Mouse (Mus musculus) limb, embryonic 12.5 days (tissue): ENCODE data around the gene Wfs1. TPM values are rescaled to one million over a fixed set of nuclear protein-coding genes. Genes with fewer than 3 reads are reported as not detected.

Source experiments
- ATAC-seq: fragments of 200-750 bp; cut with Nextera tagmentation; 2 replicates; pipeline ENCODE4 v1.8.0; 2017; ENCODE audit warnings: low read depth, moderate TSS enrichment; ENCODE audit not compliant: insufficient number of reproducible peaks, insufficient read depth, low FRiP score, low TSS enrichment
- H3K27ac ChIP-seq: fragments of 300-500 bp; sonication (generic); 2 replicates; pipeline ENCODE4 v1.5.1; 2016; ENCODE audit warnings: mild to moderate bottlenecking, moderate library complexity
- H3K27me3 ChIP-seq: fragments of 300-500 bp; sonication (generic); 2 replicates; pipeline ENCODE4 v1.6.1; 2016; ENCODE audit warnings: mild to moderate bottlenecking, moderate library complexity
- H3K36me3 ChIP-seq: fragments of 300-500 bp; sonication (generic); 2 replicates; pipeline ENCODE4 v1.6.1; 2016; ENCODE audit warnings: mild to moderate bottlenecking, moderate library complexity
- H3K4me1 ChIP-seq: fragments of 300-500 bp; sonication (generic); replicated peaks from 2 replicates; pipeline ENCODE4 v1.6.1; 2016
- H3K4me2 ChIP-seq: fragments of 300-500 bp; sonication (generic); 2 replicates; pipeline ENCODE4 v1.6.1; 2016; ENCODE audit warnings: mild to moderate bottlenecking, moderate library complexity
- H3K4me3 ChIP-seq: fragments of 300-500 bp; sonication (generic); replicated peaks from 2 replicates; pipeline ENCODE4 v1.5.1; 2016; ENCODE audit warnings: mild to moderate bottlenecking
- H3K9ac ChIP-seq: fragments of 300-500 bp; sonication (generic); replicated peaks from 2 replicates; pipeline ENCODE4 v1.6.1; 2016; ENCODE audit warnings: mild to moderate bottlenecking, moderate library complexity
- H3K9me3 ChIP-seq: fragments of 300-500 bp; sonication (generic); 2 replicates; pipeline ENCODE4 v1.6.1; 2016; ENCODE audit warnings: mild to moderate bottlenecking, moderate library complexity
- WGBS: fragments of 180-500 bp; shearing (Covaris S2); methylation state at CpG from one replicate; pipeline ENCODE4 v1.1.7; 2016; 5-methylcytosine and 5-hydroxymethylcytosine counted together
- polyA plus RNA-seq: library from polyadenylated mRNA; unstranded; fragments of >200 nt; fragmentation: Nextera tagmentation; extraction: Ambion mirVana; gene quantifications from 2 replicates; pipeline ENCODE4 v1.2.1, GENCODE M21; 2016

Gene Wfs1
- polyA plus RNA-seq, 1 experiment from 2014 or later: 7.5 TPM

DNA sequence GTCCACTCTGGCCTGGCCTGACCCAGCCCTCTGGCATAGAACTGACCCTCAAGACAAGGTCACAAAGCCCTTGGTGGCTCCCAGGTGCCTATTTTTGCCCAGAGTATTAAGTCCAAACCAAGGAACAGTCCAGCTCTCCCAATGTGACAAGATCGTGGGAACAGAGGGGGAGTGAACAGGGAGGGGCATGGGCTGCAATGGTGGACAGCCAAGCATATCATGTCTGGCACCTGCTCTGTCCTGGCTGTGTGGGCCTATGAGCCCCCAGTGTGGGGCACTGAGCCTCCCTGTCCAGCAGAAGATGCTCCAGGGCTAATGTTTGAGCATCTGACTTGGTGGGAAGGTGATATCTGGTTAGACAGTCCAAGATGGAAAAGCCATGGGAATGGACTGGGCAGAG is 2.4 kb downstream of the Wfs1 start:
- Histone ChIP-seq H3K9ac (no peak overlapping the region), H3K27me3 (peaks cover 3% of the 10 kb centered on the region; the same call in 1 of the 2 replicates), H3K27ac (no peak overlapping the region), H3K4me1 (peaks cover 15% of the 10 kb centered on the region), H3K4me2 (no peak overlapping the region), H3K9me3 (no peaks in the 10 kb centered on the region), H3K36me3 (no peaks in the 10 kb centered on the region), H3K4me3 (no peak overlapping the region)
- ATAC-seq: no peak
- WGBS: 78% methylated on average over 1 of the region's 1 CpGs

DNA sequence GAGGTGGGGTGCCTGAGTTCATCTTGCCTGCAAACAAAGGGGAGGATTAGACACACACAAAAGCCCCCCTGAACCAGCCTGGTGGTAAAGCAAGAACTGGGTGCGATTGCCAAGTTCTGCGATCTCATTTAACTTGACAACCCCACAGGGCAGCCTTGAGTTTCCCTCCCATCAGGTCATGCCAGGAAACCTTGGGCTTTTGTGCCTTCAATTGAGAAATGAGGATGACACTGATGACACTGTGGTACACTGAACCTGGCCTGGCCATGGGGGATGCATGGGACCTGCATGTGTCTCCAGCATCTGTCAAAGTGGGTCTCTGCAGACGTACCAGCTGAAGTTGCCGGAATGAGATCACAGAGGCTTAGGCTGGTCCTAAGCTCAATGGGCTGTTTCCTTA is 6.7 kb downstream of the Wfs1 start:
- no peak overlapping the region for H3K27ac ChIP-seq
- peaks cover 15% of the 10 kb centered on the region; the same call in 1 of the 2 replicates for H3K36me3 ChIP-seq
- H3K9ac ChIP-seq: no peak overlapping the region
- no peak overlapping the region for H3K4me2 ChIP-seq
- no peaks in the 10 kb centered on the region for H3K9me3 ChIP-seq
- no peaks in the 10 kb centered on the region; the same call in 1 of the 2 replicates for H3K27me3 ChIP-seq
- no peak overlapping the region for H3K4me3 ChIP-seq
- no peaks in the 10 kb centered on the region for H3K4me1 ChIP-seq
- WGBS: 92% methylated on average over 4 of the region's 4 CpGs
- ATAC-seq: no peak

DNA sequence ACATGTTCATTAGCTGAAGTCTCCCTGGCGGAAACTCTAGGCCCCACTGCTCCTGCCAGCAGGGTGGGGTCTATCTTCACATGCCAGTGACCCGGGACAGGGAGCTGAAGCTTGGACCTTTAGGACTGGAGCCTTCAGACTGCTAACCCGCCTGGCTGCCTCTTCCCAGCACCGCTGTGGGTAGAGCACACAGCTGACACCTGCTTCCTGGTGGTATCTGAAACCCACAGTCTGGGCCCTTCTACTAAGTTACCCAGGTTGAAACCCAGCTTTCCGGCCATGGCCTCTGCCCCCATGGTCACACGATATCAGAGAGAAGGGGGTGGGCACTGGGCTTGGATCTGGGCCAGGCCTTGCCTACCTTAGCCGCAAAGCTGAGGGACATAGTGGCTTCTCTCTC is 9.4 kb downstream of the Wfs1 start:
- Histone ChIP-seq H3K27ac (no peak overlapping the region), H3K4me1 (no peaks in the 10 kb centered on the region), H3K9ac (no peak overlapping the region), H3K4me2 (no peak overlapping the region), H3K9me3 (no peaks in the 10 kb centered on the region), H3K27me3 (no peaks in the 10 kb centered on the region; the same call in 1 of the 2 replicates), H3K4me3 (no peak overlapping the region), H3K36me3 (peaks cover 23% of the 10 kb centered on the region; the same call in 1 of the 2 replicates)
- WGBS: 80% methylated on average over 7 of the region's 7 CpGs
- ATAC-seq: no peak

DNA sequence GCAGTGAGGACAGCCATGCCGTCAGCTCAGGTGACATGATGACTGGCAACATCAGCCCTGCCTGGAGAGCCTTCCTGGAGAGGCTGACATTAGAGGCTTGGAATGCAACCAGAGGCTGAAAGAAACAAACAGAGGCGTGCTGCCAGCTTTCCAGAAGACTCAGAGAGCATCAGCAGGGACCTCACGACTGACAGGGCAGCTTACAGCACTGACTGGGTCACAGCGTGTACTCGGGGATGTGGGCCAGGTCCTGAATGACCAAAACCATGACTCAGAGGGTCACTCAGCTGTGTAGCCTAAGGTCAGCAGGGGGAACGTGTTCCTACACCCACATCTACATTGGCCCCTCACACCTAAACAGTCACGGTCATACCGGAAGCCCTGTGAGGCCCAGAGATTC is 10.0 kb downstream of the Wfs1 start:
- Histone ChIP-seq H3K27me3 (no peaks in the 10 kb centered on the region; the same call in 1 of the 2 replicates), H3K9ac (no peak overlapping the region), H3K4me3 (no peak overlapping the region), H3K4me1 (no peaks in the 10 kb centered on the region), H3K27ac (no peak overlapping the region), H3K9me3 (no peaks in the 10 kb centered on the region), H3K4me2 (no peak overlapping the region), H3K36me3 (peaks cover 23% of the 10 kb centered on the region)
- no peak for ATAC-seq
- 82% methylated on average over 8 of the region's 8 CpGs for WGBS

DNA sequence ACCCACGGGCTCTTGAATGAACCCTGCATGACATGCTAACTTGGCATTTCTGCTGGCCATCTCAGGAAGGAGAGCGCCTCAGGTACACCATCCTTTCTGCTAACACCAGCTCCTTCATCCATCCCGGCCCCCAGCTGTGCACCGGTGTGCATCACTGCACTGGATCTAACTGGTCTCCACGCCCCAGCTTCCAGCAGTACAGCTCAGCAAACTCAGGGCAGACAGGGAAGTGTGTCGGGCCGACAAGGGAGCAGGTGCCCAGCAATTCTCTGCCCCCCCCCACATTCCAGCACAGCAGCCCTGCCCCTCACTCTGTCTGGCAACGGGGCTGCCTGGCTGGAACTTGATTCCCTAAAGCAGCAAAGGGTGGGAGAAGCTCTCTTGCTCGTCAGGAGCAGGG is 11.2 kb downstream of the Wfs1 start:
- Histone ChIP-seq H3K9me3 (no peaks in the 10 kb centered on the region), H3K4me1 (no peaks in the 10 kb centered on the region), H3K27me3 (no peaks in the 10 kb centered on the region; the same call in 1 of the 2 replicates), H3K36me3 (peaks cover 34% of the 10 kb centered on the region), H3K4me3 (no peak overlapping the region), H3K27ac (no peak overlapping the region), H3K9ac (no peak overlapping the region), H3K4me2 (no peak overlapping the region)
- WGBS: 66% methylated on average over 9 of the region's 9 CpGs
- ATAC-seq: no peak

DNA sequence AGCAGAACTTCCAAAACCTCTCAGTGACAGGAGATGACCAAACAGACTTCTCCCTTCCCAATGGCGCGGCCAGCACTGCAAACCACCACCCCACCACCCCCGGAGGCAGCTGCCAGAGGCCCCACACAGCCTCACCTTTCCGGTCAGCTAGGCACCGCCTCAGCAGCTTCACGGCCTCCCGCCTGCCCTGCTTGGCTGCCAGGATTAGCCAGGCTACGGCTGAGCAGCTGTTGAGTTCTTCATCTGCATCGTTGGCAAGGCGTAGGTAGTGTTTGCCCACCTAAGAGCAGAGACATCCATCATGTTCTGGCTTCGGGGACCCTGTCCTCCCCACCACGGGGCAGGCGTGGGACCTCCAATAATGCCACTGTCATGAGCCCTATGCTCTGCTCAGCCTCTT is 13.7 kb downstream of the Wfs1 start:
- no peak for ATAC-seq
- Histone ChIP-seq H3K36me3 (peaks cover 41% of the 10 kb centered on the region), H3K4me2 (no peak overlapping the region), H3K4me1 (no peaks in the 10 kb centered on the region), H3K4me3 (no peak overlapping the region), H3K27ac (no peak overlapping the region), H3K9ac (no peak overlapping the region), H3K27me3 (no peaks in the 10 kb centered on the region; the same call in 1 of the 2 replicates), H3K9me3 (no peaks in the 10 kb centered on the region)
- 87% methylated on average over 13 of the region's 13 CpGs for WGBS

DNA sequence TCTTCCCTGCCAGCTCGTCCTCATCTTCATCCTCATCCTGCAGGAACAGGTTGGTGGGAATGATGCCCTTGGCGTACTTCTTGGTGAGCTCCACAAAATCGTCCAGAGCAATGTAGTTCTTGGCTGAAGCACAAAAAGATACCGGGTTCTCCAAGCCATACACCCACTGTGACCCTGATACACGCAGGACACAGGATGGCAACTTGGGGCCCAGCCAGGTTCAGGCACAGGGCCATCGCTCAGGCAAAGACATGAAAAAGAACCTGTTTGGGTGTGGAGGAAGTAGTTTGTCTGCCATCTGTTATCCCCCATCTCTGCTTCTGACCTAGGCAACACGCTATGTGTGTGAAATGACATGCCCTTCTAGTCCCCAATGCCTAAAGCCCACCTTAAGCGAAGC is 17.4 kb downstream of the Wfs1 start:
- no peak for ATAC-seq
- H3K4me3 ChIP-seq: no peak overlapping the region
- no peaks in the 10 kb centered on the region for H3K27me3 ChIP-seq
- H3K4me1 ChIP-seq: no peaks in the 10 kb centered on the region
- H3K9ac ChIP-seq: no peak overlapping the region
- H3K4me2 ChIP-seq: no peak overlapping the region
- no peaks in the 10 kb centered on the region for H3K9me3 ChIP-seq
- 81% methylated on average over 8 of the region's 8 CpGs for WGBS
- H3K27ac ChIP-seq: no peak overlapping the region
- H3K36me3 ChIP-seq: peaks cover 68% of the 10 kb centered on the region

DNA sequence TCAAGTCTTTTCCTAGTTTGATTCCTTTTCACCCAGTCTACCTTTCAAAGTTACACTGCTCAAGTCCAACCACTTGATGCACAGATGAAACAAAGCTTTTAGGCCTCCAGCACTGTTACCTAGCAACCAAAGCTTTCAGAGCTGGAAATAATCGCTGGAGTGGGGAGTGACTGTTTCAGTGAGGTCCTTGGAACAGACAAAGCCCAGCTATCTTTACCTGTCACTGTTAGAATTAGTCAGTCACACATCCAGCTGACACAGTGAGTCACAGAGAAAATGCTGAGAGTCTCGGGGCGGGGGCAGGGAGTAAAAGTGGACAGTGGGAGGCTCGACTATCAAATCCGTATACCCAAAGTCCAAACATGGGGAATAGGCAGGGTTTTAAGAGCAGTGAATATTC is 28.5 kb downstream of the Wfs1 start:
- ATAC-seq: no peak
- H3K9ac ChIP-seq: no peak overlapping the region

DNA sequence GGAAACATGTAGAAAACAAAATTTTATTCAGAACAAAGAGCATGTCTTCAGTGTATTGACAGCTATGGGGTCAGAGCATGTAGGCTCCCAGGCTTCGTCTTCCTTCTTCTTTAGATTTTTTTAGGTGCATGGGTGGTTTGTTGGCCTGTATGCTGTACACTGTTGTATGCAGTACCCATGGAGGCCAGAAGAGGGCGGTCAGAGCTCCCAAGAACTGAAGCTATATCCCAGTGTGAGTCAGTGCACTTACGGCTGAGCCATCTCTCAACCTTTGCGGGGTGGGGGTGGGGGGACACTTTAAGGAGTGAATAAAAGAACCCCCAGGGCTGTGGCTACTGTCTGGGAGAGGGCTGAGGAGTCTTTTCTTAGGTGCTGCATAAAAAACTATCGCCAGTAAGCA is 30.2 kb downstream of the Wfs1 start:
- no peak overlapping the region for H3K9ac ChIP-seq
- no peaks in the 10 kb centered on the region for H3K36me3 ChIP-seq
- no peak overlapping the region for H3K27ac ChIP-seq
- H3K4me1 ChIP-seq: no peaks in the 10 kb centered on the region
- no peak for ATAC-seq
- WGBS: 40% methylated on average over 5 of the region's 5 CpGs
- no peak overlapping the region for H3K4me3 ChIP-seq
- H3K4me2 ChIP-seq: no peak overlapping the region
- no peaks in the 10 kb centered on the region for H3K9me3 ChIP-seq
- no peaks in the 10 kb centered on the region for H3K27me3 ChIP-seq

More for the DNA sequence above, 28.5 kb downstream of the Wfs1 start:
- H3K4me2 ChIP-seq: no peak overlapping the region
- WGBS: 64% methylated on average over 5 of the region's 5 CpGs
- H3K27ac ChIP-seq: no peak overlapping the region
- H3K9me3 ChIP-seq: no peaks in the 10 kb centered on the region
- no peak overlapping the region for H3K4me3 ChIP-seq
- H3K27me3 ChIP-seq: no peaks in the 10 kb centered on the region
- H3K36me3 ChIP-seq: peaks cover 2% of the 10 kb centered on the region; the same call in 1 of the 2 replicates
- no peaks in the 10 kb centered on the region for H3K4me1 ChIP-seq

DNA sequence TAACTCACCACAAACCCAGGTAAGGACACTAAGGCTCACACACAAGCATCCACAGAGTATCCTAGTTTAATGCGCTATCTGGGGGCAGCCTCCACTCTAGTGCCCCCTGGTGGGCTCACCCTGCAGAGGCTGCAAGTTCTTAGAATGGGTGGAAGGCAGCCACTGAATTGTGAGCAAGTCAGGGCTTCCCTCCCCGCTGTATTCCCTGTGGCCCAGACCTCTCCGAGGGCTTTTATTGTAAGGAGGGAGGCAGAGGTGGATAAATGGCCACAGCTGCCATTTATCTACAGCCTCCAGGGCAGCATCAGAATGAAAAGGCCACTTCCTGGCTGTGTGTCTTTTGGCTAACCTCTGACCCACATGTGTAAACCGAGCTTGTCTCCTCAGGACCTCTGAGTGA is 33.6 kb downstream of the Wfs1 start:
- ATAC-seq: no peak
- WGBS: 22% methylated on average over 4 of the region's 4 CpGs
- H3K9me3 ChIP-seq: no peaks in the 10 kb centered on the region

DNA sequence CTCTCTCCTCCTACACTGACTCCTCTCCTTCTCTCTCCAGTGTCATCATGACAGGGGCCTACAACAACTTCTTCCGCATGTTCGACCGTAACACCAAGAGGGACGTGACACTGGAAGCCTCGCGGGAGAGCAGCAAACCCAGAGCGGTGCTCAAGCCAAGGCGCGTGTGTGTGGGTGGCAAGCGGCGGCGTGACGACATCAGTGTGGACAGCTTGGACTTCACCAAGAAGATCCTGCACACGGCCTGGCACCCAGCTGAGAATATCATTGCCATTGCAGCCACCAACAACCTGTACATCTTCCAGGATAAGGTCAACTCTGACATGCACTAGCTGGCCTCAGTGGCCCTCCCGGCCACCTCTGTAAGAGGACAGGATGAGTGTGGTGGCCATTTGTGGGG is 36.7 kb downstream of the Wfs1 start:
- Histone ChIP-seq H3K9me3 (no peaks in the 10 kb centered on the region), H3K27ac (no peak overlapping the region), H3K4me2 (no peak overlapping the region), H3K27me3 (peaks cover 5% of the 10 kb centered on the region; the same call in 1 of the 2 replicates), H3K9ac (no peak overlapping the region), H3K4me1 (no peaks in the 10 kb centered on the region), H3K4me3 (no peak overlapping the region), H3K36me3 (no peaks in the 10 kb centered on the region)
- no peak for ATAC-seq
- 91% methylated on average over 15 of the region's 15 CpGs for WGBS

More for the DNA sequence above, 33.6 kb downstream of the Wfs1 start:
- Histone ChIP-seq H3K27ac (no peak overlapping the region), H3K4me3 (no peak overlapping the region), H3K27me3 (peaks cover 5% of the 10 kb centered on the region; the same call in 1 of the 2 replicates), H3K4me1 (no peaks in the 10 kb centered on the region), H3K36me3 (no peaks in the 10 kb centered on the region), H3K4me2 (no peak overlapping the region), H3K9ac (no peak overlapping the region)

DNA sequence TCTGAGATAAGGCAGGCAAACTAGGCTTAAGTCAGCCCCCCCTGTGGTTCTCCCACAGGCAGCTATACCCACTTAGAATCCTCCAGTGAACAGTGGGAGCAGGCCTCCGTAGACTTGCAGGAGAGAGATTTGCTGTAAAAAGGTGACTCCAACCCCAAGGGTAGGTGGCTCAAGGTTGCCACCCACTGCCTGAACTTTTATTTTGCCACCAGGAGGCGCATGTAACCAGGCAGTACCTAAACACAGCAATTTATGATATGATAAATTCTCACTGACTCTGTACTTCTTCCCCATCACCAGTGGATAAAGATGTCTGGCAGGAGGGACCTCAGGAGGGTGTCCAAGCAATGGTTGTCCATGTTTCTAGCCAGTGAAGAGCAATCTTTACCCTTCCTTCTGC is 38.1 kb downstream of the Wfs1 start:
- H3K9ac ChIP-seq: no peak overlapping the region
- no peak overlapping the region for H3K4me3 ChIP-seq
- H3K9me3 ChIP-seq: no peaks in the 10 kb centered on the region
- H3K4me2 ChIP-seq: no peak overlapping the region
- H3K27me3 ChIP-seq: peaks cover 5% of the 10 kb centered on the region; the same call in 1 of the 2 replicates
- no peak overlapping the region for H3K27ac ChIP-seq
- WGBS: 53% methylated on average over 2 of the region's 2 CpGs
- H3K36me3 ChIP-seq: no peaks in the 10 kb centered on the region
- H3K4me1 ChIP-seq: no peaks in the 10 kb centered on the region
- no peak for ATAC-seq
